Mouse (Mus musculus) brain, embryonic 14.5 days (tissue): Measurements from ENCODE around the gene Supt6. TPM values are rescaled to one million over a fixed set of nuclear protein-coding genes. Genes with fewer than 3 reads are reported as not detected.

Source experiments
- DNase-seq: peaks from one replicate; pipeline ENCODE4 v3.0.0-alpha.2; 2011; ENCODE audit warnings: low read depth
- CTCF ChIP-seq: fragments of 200-500 bp; IDR thresholded peaks from 2 replicates; pipeline ENCODE4 v1.5.1; 2012; ENCODE audit warnings: inconsistent platforms, mild to moderate bottlenecking, moderate library complexity, borderline replicate concordance; ENCODE audit not compliant: insufficient read depth, insufficient read length; ENCODE audit errors: extremely low read depth
- POLR2A ChIP-seq: fragments of 200-500 bp; IDR thresholded peaks from 2 replicates; pipeline ENCODE4 v1.6.1; 2012; ENCODE audit warnings: mild to moderate bottlenecking, inconsistent platforms, borderline replicate concordance; ENCODE audit not compliant: poor library complexity, insufficient read depth, insufficient read length, severe bottlenecking; ENCODE audit errors: extremely low read depth
- polyA plus RNA-seq: library from polyadenylated mRNA; depleted of rRNA; stranded (reverse); fragments of >200 nt; gene quantifications from 2 replicates; pipeline ENCODE4 v1.2.3, GENCODE M21; 2012; rRNA removed

Supt6 gene
- polyA plus RNA-seq, 1 experiment = 39.5 TPM

- peak; percentile 77 for DNase-seq
- no peak for TF ChIP-seq POLR2A
- no peak for TF ChIP-seq CTCF
These were observed 83.3 kb downstream of the Supt6 start for GRCm38 (mm10) chr11:78162504-78162903.

DNA sequence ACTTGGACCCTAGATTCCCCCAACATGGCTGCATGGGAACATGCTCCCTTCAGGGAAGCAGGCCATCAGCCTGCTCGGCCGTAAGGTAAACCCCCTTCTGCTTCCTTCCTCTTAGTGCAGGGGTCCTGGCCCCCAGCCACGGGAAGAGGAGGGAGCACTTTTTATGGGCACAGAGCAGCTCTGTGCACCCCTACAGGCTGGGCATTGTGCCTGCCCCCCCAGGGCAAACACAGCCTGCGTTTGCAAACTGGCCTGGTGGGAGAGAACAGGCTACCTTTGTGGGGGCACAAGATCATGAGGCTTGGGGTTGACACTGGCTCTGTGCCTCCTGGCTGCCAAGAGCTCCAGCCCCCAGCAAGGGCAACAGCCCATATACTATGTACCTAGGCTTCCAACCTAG is 83.8 kb downstream of the Supt6 start:
- peak; percentile 35 for DNase-seq
- TF ChIP-seq POLR2A = no peak
- no peak for TF ChIP-seq CTCF

DNA sequence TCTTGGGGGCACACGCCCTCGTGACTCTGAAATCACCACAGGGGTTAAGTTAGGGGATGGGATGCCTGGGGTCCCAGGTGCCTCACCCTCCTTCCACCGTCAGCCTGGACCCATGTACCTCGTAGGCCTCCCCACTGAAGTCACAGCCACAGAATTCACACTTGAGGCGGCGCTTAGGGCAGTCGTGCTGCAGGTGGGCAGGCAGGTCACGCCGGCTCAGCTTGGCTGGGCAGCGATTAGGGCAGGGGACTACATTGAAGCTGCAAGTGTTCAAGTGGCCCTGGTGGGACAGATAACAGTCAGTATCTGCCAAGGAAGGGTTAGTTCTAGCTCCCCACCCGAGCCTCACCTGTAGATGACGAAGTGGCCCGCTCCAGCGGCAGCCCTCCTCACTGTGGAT is 84.6 kb downstream of the Supt6 start:
- DNase-seq = no peak
- no peak for TF ChIP-seq CTCF
- TF ChIP-seq POLR2A = no peak

GRCm38 (mm10) chr11:78160675-78161074 is 85.1 kb downstream of the Supt6 start:
- no peak for DNase-seq
- TF ChIP-seq POLR2A = no peak
- no peak for TF ChIP-seq CTCF

GRCm38 (mm10) chr11:78160171-78160570 is 85.6 kb downstream of the Supt6 start:
- no peak for TF ChIP-seq CTCF
- no peak for TF ChIP-seq POLR2A
- no peak for DNase-seq

GRCm38 (mm10) chr11:78159557-78159956 is 86.2 kb downstream of the Supt6 start:
- DNase-seq = no peak
- TF ChIP-seq CTCF = no peak
- no peak for TF ChIP-seq POLR2A

- TF ChIP-seq POLR2A (no peak), CTCF (peak; percentile 92)
- peak; percentile 93 for DNase-seq
These were observed 86.7 kb downstream of the Supt6 start for GRCm38 (mm10) chr11:78159096-78159495.

Other genes with a start within 250 kb of the Supt6 start
- gene Dhrs13, start 213.7 kb downstream of the Supt6 start, polyA plus RNA-seq = 30.9 and 38.7 TPM in 2 replicates
- 111 and 112 TPM in 2 replicates for gene Flot2, start 208.1 kb downstream of the Supt6 start, polyA plus RNA-seq
- gene Eral1, start 165.6 kb downstream of the Supt6 start, polyA plus RNA-seq = 31.5 and 40.6 TPM in 2 replicates
- 19.8 and 36.5 TPM in 2 replicates for gene Fam222b, start 151.3 kb downstream of the Supt6 start, polyA plus RNA-seq
- gene Traf4, start 80.4 kb downstream of the Supt6 start, polyA plus RNA-seq = 204 and 250 TPM in 2 replicates
- gene Nek8, start 69.3 kb downstream of the Supt6 start, polyA plus RNA-seq = 8.1 and 13.8 TPM in 2 replicates
- 13.1 and 15.4 TPM in 2 replicates for gene Tlcd1, start 69.3 kb downstream of the Supt6 start, polyA plus RNA-seq
- gene Rpl23a, start 62.4 kb downstream of the Supt6 start, polyA plus RNA-seq = 1,462 and 1,587 TPM in 2 replicates
- 67.6 and 98.9 TPM in 2 replicates for gene Rab34, start 57.6 kb downstream of the Supt6 start, polyA plus RNA-seq
- 0.43 and 1.0 TPM in 2 replicates for gene Proca1, start 52.6 kb downstream of the Supt6 start, polyA plus RNA-seq
- 109 and 130 TPM in 2 replicates for gene Sdf2, start 241 bp downstream of the Supt6 start, polyA plus RNA-seq
- gene 2610507B11Rik, start 15.8 kb upstream of the Supt6 start, polyA plus RNA-seq = 60.9 and 71.2 TPM in 2 replicates
- gene BC030499, start 44.9 kb upstream of the Supt6 start, polyA plus RNA-seq = 0.49 and 0.72 TPM in 2 replicates
- gene Spag5, start 55.5 kb upstream of the Supt6 start, polyA plus RNA-seq = 22.0 and 42.0 TPM in 2 replicates
- gene Aldoc, start 77.0 kb upstream of the Supt6 start, polyA plus RNA-seq = 126 and 134 TPM in 2 replicates
- gene Pigs, start 82.4 kb upstream of the Supt6 start, polyA plus RNA-seq = 75.3 and 81.7 TPM in 2 replicates
- 137 and 174 TPM in 2 replicates for gene Unc119, start 97.5 kb upstream of the Supt6 start, polyA plus RNA-seq
- 0.03 TPM in 2 replicates for gene Foxn1, start 140.6 kb upstream of the Supt6 start, polyA plus RNA-seq
- gene Slc13a2, start 176.2 kb upstream of the Supt6 start, polyA plus RNA-seq = not detected in 2 replicates
- 15.1 and 15.5 TPM in 2 replicates for gene Slc46a1, start 219.7 kb upstream of the Supt6 start, polyA plus RNA-seq